Mouse (Mus musculus): ENCODE data around the gene Hectd4.
"Not testable (repeated sequence)": the region's sequence is repeated elsewhere in the genome, so short reads cannot be mapped to it uniquely, and the experiment has no call there.

The Hectd4 gene

DNA sequence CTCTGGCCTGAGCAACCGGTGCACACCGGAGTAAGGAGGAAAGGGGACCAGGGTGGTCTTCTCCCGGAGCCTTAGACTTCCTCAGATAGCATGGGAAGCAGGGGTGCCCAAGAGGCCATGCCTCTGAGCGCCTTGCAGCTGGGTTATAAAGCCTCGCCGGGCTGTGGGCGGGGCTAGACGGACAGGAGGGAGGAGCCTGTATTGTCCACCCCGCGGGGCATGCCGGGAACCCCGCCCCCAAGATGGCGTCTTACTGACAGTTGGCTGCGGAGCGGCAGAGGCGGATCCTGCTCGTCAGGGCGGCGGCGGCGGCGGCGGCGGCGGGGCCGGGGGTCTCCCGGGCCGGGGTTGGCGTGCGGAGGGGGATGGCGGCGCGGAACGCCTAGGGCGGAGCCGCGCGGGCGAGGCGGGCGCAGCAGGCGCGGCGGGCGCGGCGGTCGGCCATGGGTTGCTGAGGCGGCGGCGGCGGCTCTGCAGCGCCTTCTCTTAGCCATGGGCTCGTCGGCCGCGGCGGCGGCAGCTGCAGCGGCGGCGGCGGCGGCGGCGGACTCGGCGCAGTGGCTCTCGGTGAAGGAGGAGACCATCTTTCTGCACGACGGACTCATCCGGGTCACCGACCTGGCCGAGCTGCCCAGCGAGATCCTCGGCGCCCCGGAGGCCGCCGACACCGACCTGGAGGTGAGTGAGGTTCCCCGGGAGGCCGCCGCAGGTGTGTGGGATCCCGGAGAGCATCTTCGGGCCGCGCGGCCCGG, at the start of gene Hectd4:
Gene Hectd4 (plus strand): TSS at position 240 of the 752 bp plus-strand sequence.
- peak; percentile 99 for DNase-seq (ENCODE audit: low spot score)

DNA sequence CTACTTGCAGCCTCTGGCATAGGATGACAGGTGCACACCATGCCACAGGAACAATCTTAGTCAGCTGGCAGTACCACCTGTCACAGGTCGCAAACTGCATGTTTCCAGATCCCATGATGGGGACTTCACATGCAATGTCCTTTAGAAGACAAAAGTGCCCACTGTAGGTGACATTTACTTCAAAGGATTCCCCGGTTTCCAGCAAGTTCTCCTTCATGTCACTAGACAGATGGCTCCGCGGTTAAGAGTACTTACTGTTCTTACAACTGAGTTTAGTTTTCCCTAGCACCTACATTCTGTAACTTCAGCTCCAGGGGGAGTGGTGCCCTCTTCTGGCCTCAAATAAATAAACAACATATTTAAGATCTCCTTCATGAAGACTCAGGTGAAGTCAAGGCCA, 47.2 kb upstream of the Hectd4 start:
- DNase-seq (ENCODE audit: low spot score) = no peak

DNA sequence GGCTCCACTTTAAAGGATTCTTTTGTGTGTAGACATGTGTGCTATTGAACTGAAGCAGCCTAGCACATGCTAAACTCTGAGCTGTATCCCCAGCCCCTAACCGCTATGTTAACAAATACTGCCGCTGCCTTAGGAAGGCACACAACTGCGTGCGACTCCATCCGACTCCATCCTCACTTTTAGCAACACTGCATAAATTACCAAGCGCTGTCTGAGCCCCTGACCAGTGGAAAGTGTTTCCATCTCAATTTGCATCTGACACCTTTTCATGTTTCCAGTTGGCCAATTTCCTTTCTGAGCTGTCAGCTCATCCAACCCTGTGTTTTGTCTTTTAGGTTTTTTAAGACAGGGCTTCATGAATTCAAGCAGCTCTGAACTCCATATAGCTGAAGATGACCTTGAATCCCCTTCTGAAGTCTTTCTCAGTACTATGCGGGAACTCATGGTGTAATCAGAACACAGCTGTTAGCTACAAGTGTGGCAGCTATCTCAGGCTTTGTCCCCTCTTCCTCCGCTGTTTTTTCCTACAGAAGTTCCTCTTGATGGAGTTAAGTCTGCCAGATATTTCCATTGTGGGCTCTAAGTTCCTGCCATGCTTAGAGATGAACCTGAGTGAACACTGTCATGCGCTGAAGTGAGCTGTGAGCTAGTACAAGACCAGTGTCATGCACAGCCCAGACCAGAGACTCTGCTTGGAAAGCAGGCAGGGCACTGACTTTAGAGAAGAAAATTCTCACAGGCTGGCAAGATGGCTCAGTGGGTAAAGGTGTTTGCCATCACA, 40.8 kb upstream of the Hectd4 start:
- DNase-seq (ENCODE audit: low spot score) = no peak

DNA sequence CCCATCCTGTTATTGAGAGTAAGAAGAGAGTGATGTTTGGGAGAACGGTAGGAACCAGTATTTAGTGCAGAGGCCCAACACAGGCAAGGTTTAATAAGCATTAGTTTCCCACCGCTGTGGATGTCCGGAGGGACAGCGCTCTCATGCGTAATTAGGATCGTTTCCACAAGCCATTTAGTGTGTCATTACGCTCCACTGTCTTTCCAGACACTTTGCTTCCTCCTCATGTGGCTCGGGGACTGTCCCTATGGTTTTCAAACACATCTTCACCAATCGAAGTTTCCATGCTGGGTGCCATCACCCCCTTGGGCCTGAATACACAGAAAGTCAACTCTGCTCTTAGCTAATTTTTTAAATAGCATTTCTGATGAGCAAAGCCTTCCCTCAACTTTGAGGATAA, 36.8 kb upstream of the Hectd4 start:
- DNase-seq (ENCODE audit: low spot score) = no peak

DNA sequence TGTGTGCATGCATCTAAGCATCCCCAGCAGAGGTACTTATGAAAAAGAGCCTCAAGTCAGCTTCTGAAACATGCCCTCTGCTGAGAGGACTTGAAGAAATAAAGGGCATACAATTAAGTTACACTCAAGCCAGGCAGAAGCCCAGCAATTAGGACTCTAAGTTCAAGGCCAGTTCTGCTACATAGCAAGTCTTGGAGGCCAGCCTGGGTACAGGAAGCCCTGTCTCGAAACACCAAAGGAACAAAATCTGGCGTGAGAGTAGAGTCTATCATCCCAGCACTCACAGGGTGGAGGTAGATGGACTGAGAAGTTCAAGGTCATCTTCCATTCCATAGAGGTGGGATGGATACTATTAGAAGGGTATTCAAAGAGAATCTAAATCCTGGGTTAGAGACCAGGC, 35.6 kb upstream of the Hectd4 start:
- no peak for DNase-seq (ENCODE audit: low spot score)

DNA sequence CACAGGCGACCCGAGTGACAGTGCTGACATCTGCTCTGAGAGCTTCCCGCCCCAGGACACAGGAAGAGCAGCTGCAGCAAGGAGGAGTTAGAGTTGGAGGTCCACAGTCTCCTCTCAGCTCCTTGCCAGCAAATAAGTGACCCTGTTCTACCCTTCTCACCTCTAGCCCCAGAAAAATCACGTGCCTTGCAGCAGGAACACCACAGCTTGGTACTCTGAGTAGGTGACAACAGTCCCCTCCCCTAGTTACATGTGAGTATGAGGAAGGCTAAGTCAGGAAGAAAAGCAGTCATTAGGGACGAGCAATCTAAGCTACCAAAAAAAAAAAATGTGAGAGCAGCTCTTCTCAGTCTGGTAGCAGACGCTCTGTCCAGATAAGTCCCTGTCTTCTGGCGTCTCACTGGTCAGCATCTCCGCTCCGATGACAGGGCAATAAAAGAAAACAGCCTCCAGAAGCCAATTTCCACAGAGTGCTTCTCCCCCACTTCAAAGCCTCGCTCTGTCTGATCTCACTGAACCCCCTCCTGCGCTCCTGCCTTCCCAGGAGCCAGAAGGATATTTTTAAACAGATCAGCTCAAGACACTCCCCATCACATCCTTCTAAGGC, 35.0 kb upstream of the Hectd4 start:
- DNase-seq (ENCODE audit: low spot score) = no peak

DNA sequence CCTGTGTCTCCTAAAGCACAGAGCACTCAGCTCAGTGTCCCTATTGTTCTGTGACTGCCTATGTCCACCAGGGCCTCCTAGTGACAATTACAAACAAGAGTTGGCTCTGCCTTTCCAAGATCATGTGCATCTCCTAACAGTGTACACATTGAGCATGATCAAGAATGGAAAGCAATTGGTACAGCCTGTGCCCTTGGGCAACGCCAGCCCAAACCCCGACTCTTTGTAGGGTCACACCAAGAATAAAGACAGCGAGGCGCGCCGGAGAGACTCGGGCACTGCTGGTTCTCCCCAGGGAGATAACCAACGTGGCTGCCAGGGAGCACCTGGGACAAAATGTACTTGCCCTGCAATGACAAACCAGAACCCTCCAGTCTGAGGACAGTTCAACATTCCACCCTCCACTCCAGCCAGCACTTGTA, 32.4 kb upstream of the Hectd4 start:
- DNase-seq (ENCODE audit: low spot score) = no peak

DNA sequence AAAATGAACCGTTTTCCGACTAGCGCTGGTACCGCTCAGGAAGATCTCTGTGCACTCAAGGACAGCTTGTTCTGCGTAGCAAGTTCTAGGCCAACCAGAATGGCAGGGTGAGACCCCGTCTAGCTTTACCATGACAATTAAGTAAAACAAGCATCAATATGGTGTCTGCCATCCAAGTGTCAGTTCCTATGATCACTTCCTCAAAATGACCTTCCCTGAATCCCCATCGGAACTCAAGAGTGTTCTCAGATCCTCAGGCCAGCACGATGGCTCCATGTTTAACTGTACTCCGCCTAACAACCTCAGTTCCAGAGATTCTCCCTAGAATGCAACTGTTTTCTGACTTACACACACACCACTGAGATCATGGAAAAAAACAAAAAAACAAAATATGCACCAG, 31.8 kb upstream of the Hectd4 start:
- DNase-seq (ENCODE audit: low spot score) = no peak

DNA sequence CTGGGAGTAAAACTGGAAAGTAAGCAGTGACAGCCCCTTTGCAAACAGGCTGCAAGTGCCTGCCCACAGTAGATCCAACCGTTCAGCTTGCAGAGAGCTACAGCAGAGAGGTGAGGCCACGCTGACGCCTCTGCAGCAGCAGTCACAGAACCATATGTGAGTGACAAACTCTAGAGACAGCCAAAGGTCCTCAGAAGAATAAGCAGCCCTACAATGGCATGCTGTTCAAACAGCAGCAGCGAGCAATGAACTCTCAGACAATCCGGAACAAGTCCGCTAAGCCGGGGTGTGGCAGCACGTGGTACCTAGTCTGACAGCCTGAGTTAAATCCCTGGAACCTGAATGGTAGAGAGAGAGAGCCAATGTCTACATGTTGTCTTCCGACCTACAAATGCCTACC, 30.8 kb upstream of the Hectd4 start:
- DNase-seq (ENCODE audit: low spot score) = no peak

DNA sequence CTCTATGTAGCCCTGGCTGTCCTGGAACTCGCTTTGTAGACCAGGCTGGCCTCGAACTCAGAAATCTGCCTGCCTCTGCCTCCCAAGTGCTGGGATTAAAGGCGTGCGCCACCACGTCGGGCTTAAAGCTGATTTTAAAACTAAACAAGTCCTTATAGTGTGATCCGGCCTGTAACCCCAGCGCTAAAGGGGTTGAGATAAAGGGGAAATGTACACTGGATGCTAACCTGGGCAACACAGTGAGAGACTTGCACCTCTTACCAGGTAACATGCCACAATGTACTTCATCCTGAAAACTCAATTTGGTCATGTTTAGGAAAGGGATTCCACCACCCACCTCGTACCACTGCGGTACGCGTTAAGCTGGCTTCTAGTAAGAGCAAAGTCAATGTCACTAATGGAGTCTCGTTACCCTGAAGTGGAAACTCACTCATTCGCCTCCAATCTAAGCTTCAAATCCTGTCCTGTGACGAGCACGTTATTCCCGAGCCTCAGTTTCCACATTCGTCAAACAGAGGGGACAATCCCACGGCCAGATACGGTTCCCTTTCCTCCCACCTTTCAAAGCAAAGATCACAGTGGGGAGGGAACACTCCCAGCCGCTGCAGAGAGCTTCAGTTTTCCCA, 29.7 kb upstream of the Hectd4 start:
- DNase-seq (ENCODE audit: low spot score) = no peak

DNA sequence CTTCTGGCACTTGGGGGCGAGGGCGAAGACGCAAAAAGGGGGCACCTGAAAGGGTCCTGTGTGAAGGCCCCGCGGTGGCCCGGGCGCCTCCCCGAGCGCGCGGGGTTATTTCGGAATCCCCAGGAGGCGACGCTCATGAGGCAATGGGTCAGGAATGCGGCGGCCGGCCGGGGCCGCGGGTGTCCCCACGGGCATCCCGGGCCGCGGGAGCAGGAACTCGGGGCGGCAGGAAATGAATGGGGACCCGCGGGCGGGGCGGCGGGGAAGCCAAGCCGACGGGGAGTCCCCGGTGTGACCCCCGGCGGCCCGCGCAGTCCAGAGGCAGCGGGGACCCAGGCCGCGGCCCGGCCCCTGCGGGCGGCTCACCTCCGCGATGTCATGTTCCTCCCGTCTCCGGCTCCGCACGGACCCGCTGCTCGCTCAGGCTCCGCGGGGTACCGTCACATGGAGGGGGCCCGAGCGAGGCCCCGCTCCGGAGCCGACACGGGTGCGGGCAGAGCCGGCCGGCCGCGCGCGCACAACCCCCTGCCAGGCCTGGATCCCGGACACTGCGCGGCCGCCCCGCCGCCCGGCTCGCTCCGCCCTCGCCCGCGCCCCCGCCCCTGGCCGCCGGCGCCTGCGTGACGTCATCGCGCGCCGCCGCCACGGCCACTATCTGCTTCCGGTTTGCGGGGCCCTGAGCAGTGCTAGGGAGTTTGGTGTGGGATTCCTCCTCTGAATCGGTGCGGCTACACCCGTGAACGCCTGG, 29.0 kb upstream of the Hectd4 start, which contains the start of gene Ptpn11:
Gene Ptpn11 (minus strand): TSS at position 562 of the 748 bp plus-strand sequence.
- peak; percentile 85 for DNase-seq (ENCODE audit: low spot score)

DNA sequence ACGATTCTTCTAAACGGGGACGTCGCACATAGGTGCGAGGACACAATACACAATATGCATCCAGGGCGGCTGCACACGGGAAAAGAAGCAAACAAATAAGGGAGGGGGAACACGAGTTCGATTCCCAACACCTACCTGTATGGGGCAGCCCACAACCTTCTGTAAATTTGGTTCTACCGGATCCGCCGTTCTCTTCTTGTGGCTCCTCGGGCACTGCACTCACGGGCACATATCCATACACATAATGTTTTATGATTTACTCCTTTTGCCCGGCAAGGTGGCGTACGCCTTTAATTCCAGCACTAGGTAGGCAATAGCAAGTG, 28.5 kb upstream of the Hectd4 start:
- no peak for DNase-seq (ENCODE audit: low spot score)

DNA sequence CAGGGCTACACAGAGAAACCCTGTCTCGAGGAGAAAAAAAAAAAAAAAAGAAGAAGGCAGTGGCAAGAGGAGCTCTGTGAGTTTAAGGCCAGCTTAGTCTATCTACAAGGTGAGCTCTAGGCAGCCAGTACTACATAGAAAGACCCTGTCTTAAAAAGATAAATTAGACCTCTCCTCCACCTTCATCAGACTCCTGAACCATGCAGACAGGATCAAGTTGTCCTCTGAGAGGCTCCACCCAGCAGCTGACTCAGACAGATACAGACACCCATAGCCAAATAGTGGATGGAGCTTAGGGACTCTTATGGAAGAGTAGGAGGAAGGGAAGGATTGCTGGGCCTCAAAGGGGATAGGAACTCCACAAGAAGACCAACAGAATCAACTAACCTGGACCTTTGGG, 25.8 kb upstream of the Hectd4 start:
- DNase-seq (ENCODE audit: low spot score) = no peak

DNA sequence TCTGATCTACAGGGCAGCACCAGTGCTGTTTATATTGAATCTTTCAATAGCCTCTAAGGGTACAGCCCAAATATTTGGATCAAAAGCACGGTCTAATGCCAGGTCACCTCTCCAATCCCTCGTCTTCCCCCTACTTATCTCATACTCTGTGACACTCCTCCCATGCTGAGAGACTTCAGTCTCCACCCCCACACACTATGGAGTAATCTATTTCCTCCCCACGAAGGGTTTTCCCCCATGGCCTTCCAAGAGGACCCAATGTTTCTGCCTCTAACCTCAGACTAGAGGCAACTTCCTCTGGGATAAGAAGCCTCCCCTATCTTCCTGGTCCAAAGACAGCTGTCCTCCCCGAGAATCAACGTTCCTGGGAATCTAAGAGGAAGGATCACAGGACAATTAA, 23.3 kb upstream of the Hectd4 start:
- no peak for DNase-seq (ENCODE audit: low spot score)

DNA sequence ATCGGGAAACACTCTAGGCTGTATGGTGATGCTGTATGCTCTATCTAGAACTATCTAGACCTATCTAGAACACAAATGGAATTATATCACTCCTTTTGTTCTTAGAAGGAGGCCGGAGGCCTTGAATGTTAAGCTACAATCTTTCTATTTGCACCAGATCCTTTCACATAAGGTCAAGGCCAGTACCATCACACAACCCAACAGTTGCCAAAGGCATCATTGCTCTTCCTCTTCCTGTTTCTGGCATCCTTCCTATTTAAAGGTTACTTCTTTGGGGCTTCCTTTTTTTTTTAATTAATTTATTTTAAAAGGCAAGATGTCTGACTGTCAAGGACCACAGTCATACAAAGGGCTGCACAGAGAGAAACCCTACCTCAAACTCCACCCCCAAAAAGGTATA, 22.7 kb upstream of the Hectd4 start:
- DNase-seq (ENCODE audit: low spot score) = no peak

DNA sequence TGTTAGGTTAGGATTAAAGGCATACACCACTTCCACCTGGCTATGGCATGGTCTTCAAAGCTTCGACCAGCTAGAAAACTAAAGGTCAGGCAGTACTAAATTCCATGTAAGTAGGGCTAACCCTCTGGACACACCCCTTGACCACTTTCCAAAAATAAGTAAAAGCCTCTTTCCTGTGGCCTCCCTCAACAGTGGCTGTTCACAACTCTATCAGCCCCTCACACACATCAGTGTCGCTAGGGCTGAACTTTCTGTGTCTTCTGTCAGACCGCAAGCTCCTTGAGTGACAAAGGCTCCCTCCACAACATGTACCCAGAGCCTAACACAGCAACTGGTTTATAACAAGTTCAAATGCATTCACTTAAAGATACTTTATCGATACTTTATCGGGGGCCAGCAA, 21.6 kb upstream of the Hectd4 start:
- DNase-seq (ENCODE audit: low spot score) = no peak

DNA sequence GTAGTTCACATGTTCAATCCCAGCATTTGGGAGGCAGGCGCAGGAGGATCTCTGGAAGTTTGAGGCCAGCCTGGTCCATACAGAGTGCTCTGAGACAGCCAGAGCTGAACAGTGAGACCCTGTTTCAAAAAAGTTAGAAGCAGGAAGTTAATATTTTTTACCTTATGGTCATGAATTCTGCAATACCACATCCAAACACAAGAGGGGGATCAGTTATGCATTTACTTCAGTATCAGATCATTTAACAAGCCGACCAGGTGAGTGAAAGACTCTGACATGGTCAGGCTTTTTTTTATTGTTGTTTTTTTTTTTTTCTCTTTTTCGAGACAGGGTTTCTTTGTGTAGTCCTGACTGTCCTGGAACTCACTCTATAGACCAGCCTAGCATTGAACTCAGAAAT, 18.3 kb upstream of the Hectd4 start:
- DNase-seq (ENCODE audit: low spot score) = no peak

DNA sequence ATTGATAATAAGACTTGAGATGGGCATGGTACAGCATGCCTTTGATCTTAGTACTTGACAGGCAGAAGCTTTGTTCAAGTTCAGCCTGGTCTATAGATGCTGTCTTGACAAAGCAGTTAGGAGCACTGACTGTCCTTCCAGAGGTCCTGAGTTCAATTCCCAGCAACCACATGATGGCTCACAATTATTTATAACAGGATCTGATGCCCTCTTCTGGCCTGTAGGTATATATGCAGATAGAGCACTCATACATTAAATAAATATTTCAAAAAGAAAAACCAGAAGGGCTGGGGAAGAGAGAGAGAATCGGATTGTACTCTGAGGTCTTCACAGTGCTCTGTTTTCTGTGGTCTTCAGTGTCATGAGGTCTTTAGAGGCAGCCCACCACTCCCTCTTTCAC, 17.6 kb upstream of the Hectd4 start:
- no peak for DNase-seq (ENCODE audit: low spot score)

DNA sequence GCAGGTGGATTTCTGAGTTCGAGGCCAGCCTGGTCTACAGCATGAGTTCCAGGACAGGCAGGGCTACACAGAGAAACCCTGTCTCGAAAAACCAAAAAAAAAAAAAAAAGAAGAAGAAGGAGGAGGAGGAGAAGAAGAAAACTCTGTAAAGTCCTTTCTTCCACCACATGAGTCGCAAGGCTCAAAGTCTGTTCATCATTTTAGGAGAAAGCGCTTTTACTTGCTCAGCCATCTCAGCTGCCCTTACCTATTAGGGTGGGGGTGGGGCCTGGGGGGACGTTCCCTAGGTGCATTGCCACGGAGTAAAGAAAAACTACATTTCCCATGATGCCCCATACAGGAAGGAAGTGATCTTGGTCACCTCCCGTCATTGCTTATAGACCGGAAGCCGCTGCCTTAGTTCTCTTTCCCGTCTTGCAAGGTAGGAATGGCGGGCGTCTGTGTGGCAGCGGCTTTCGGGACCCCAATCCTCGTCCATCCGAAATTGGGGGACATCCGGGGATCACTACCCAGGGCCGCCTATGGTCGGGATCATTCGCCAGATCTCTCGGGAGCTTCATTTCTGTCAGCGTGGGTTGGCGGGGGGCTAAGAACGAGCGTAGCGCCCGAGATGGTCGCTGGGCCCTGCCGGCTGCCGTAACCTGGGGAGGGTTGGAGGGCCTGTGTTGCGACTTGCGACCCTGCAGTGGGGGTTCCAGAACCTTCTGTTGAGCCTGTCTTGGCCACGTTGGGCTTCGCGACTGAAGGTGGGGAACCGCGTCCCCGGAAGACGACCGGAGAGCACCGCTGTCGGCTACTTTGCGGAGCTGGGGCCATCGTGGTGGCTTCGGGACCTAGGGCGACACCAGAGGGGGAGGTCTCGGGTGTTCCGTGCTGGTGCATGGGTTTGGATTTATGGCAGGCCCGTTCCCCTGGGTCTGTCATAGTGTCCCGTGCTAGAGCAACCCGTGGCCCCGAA, 15.6 kb upstream of the Hectd4 start, which contains the start of gene Rpl6:
Gene Rpl6 (plus strand): TSS at position 350 of the 958 bp plus-strand sequence.
- DNase-seq (ENCODE audit: low spot score) = peak; percentile 77

DNA sequence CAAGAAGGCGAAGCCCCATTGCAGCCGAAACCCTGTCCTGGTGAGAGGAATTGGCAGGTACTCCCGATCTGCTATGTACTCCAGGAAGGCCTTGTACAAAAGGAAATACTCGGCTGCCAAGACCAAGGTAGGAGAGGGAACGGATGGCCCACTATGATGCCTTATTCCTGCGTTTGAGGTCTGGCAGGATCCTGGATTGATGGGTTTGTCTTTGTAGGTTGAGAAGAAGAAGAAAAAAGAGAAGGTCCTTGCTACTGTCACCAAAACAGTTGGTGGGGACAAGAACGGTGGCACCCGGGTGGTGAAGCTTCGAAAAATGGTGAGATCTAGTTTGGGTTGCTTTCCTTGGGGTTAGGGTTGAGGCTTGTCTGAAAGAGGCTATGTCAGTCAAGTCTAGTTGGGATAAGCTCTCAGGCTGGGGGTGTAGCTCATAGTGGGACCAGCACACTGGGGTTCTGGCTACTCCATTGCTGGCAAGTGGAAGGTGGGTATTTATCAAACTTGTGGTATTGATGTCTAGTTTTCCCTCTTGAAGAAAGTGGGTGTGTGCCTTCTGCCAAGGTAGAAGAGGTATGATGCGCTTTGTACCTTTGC, 14.4 kb upstream of the Hectd4 start:
- not testable (repeated sequence) for DNase-seq (ENCODE audit: low spot score)

All from urinary bladder, postnatal 14 days (tissue).